Mouse (Mus musculus) heart, embryonic 11.5 days (tissue): ENCODE measurements around the gene Aire. TPM values are rescaled to one million over a fixed set of nuclear protein-coding genes. Genes with fewer than 3 reads are reported as not detected.
"Not testable (repeated sequence)": the region's sequence is repeated elsewhere in the genome, so short reads cannot be mapped to it uniquely, and the experiment has no call there.

Source experiments
- ATAC-seq: fragments of 200-750 bp; cut with Nextera tagmentation; replicated peaks from 2 replicates; pipeline ENCODE4 v1.8.0; 2017; ENCODE audit warnings: moderate library complexity; ENCODE audit not compliant: insufficient number of reproducible peaks, low FRiP score, low TSS enrichment
- H3K27ac ChIP-seq: fragments of 300-500 bp; sonication (generic); 2 replicates; pipeline ENCODE4 v1.5.1; 2014; ENCODE audit warnings: mild to moderate bottlenecking, low read depth, low read length
- H3K27me3 ChIP-seq: fragments of 300-500 bp; sonication (generic); 2 replicates; pipeline ENCODE4 v1.6.1; 2014; ENCODE audit warnings: mild to moderate bottlenecking, low read length, mixed read lengths; ENCODE audit not compliant: control insufficient read depth, insufficient read depth
- H3K36me3 ChIP-seq: fragments of 300-500 bp; sonication (generic); 2 replicates; pipeline ENCODE4 v1.6.1; 2014; ENCODE audit warnings: mild to moderate bottlenecking, low read length, moderate library complexity, mixed read lengths; ENCODE audit not compliant: control insufficient read depth, insufficient read depth
- H3K4me1 ChIP-seq: fragments of 300-500 bp; sonication (generic); 2 replicates; pipeline ENCODE4 v1.6.1; 2014; ENCODE audit warnings: low read length; ENCODE audit not compliant: control insufficient read depth, insufficient read depth
- H3K4me2 ChIP-seq: fragments of 300-500 bp; sonication (generic); 2 replicates; pipeline ENCODE4 v1.6.1; 2014; ENCODE audit warnings: mild to moderate bottlenecking, moderate library complexity
- H3K4me3 ChIP-seq: fragments of 300-500 bp; sonication (generic); 2 replicates; pipeline ENCODE4 v1.5.1; 2014; ENCODE audit warnings: low read depth, low read length
- H3K9ac ChIP-seq: fragments of 300-500 bp; sonication (generic); 2 replicates; pipeline ENCODE4 v1.6.1; 2014; ENCODE audit warnings: mild to moderate bottlenecking, low read depth, low read length, moderate library complexity
- H3K9me3 ChIP-seq: fragments of 300-500 bp; sonication (generic); replicated peaks from 2 replicates; pipeline ENCODE4 v1.6.1; 2016; ENCODE audit warnings: low read length; ENCODE audit not compliant: control insufficient read depth
- WGBS: fragments of 180-500 bp; shearing (Covaris S2); extraction: QIAGEN DNeasy Blood & Tissue Kit; methylation state at CpG from one replicate; pipeline ENCODE4 v1.1.7; 2014; ENCODE audit not compliant: insufficient replicate concordance; 5-methylcytosine and 5-hydroxymethylcytosine counted together
- polyA plus RNA-seq: library from polyadenylated mRNA; unstranded; fragments of >200 nt; fragmentation: Nextera tagmentation; extraction: Ambion mirVana; gene quantifications from 2 replicates; pipeline ENCODE4 v1.2.1, GENCODE M21; 2014

The Aire gene
- polyA plus RNA-seq, 1 experiment from 2014 or later = 0.16 TPM

DNA sequence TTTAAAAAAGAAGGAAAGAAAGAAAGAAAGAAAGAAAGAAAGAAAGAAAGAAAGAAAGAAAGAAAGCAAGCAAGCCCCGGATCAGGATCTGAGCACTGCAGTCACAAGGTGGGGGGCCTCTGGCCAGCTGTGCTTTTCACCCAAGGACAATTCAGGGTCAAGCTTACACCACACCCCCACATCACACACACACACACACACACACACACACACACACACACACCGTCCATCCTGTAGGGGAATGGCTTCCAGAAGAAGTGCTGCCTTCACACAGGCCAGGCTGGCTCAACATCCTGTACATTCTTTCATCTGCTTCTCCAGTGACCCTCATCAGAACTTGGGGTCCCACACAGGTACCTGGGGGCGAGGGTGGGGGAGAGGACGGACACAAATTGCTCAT, 24.1 kb downstream of the Aire start:
- Histone ChIP-seq H3K4me3 (no peak overlapping the region), H3K27ac (no peak overlapping the region), H3K4me2 (no peak overlapping the region), H3K9ac (no peak overlapping the region), H3K27me3 (no peaks in the 10 kb centered on the region), H3K4me1 (no peaks in the 10 kb centered on the region), H3K36me3 (no peaks in the 10 kb centered on the region), H3K9me3 (no peaks in the 10 kb centered on the region; the same call in 1 of the 2 replicates)
- ATAC-seq = no peak
- 85% methylated on average over 4 of the region's 4 CpGs for WGBS

DNA sequence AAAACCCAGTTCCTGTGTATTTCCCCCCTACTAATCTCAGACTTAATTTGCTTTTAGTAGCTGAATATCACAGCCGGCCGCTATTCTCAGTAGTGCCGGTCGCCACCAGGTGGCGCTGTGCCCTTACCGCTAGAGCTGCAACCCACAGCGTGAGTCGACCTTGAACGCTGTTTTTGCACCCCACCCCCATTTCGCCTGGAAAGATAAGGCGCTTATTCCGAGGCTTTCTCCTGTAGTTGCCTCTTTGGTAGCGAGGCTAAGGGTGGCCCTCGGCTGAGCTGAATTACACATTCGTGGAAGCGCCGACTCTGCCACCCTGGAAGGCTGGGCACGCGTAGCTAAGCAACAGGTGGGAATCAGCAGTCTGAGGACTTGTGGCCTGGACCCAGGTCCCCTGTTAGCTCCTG, 24.6 kb downstream of the Aire start:
- H3K4me1 ChIP-seq = no peaks in the 10 kb centered on the region
- H3K4me2 ChIP-seq = peak overlapping the region; percentile 55
- no peaks in the 10 kb centered on the region for H3K36me3 ChIP-seq
- H3K4me3 ChIP-seq = peak overlapping the region; percentile 22
- peak; percentile 49; the same call in 1 of the 2 replicates for ATAC-seq
- H3K27ac ChIP-seq = no peak overlapping the region
- H3K27me3 ChIP-seq = no peaks in the 10 kb centered on the region
- H3K9me3 ChIP-seq = no peaks in the 10 kb centered on the region; the same call in 1 of the 2 replicates
- 19% methylated on average over 19 of the region's 19 CpGs for WGBS
- peak overlapping the region; percentile 43; the same call in 1 of the 2 replicates for H3K9ac ChIP-seq

DNA sequence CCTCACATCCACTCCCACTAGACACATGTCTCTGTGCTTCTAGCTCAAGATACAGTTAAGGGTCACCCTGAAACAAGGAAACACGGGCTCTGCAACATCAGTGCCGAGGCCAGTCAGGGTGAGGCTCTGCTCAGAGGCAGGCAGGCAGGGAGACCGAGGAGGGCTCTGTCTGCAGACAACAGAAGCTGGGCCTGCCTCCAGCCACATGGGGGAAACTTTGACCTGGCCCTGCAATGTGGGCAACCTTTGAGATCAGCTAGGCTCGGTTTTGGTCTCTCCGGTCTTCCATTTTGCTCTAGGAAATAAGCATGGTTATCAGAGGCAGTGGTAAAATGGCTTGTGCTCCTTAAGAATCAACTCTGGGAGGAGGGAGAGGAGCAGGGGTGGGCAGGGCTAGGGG, 27.0 kb downstream of the Aire start:
- Histone ChIP-seq H3K4me3 (no peak overlapping the region), H3K9ac (no peak overlapping the region), H3K27me3 (no peaks in the 10 kb centered on the region), H3K36me3 (no peaks in the 10 kb centered on the region), H3K27ac (no peak overlapping the region), H3K4me1 (no peaks in the 10 kb centered on the region), H3K9me3 (no peaks in the 10 kb centered on the region; the same call in 1 of the 2 replicates), H3K4me2 (no peak overlapping the region)
- 48% methylated on average over 5 of the region's 5 CpGs for WGBS
- ATAC-seq = no peak

DNA sequence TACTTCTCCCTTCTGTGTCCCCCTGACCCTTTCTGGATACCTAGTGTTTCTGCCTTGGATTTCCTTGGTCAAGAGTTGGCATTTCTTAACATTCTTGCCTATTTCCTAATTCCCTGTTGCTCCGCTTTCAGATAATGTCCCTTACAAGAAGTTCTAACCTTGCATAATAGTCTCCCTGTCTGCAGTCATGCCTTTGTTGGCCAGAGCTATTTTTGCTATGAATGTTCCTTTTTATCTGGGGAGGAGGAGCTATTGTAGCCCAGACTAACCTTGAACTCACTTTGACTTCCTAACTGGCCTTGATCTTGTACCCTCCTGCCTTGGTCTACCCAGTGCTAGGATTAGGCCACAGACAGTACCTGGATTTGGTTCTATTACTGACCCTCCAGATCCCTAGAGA, 27.9 kb downstream of the Aire start:
- Histone ChIP-seq H3K9ac (no peak overlapping the region), H3K9me3 (no peaks in the 10 kb centered on the region; the same call in 1 of the 2 replicates), H3K4me2 (no peak overlapping the region), H3K27me3 (no peaks in the 10 kb centered on the region), H3K4me1 (no peaks in the 10 kb centered on the region), H3K4me3 (no peak overlapping the region), H3K36me3 (no peaks in the 10 kb centered on the region), H3K27ac (0 out of 2 replicates have a peak overlapping the region, but pooled peaks have one; percentile 36)
- ATAC-seq = no peak
- WGBS = 69% methylated on average over 1 of the region's 1 CpGs

DNA sequence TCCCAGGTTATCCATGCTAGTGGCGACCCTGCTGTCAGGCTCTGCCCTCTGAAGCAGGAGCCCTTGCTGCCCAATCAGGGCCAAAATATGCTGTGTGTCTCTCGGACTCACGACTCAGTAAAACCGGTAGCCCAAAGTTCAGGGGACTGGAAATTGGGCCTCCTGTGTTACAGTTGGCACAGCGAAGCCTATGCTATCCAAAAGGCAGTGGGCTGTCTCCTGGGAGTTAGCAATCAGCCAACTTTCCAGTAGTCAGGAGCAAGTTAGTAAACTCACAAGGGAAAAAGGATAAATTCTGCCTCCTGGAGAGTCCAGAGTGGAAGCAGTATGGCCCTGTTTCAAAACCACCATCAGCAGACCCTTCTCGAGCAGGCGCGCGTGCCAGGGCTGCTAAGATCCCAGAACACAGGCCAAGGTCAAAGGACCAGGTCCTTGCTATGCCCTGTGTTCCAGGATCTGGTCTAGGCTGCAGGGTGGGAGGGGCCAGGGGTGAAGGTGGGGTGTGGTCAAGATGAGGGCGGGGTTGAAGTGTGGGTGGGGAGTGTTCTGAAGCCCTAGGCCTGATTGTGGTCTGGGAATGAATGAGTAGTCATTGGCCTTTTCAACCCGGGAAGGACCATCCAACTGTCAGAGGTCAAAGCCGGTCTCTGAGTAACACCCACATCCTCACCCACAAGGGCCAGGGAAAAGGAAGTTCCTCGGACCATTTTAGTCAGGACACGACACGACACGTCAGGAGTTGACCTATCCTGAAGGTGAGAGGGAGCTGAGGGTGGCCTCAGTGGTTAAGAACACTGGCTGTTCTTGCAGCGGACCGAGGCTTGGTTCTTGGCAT, 30.5 kb downstream of the Aire start:
- H3K9me3 ChIP-seq = no peaks in the 10 kb centered on the region; the same call in 1 of the 2 replicates
- no peak overlapping the region for H3K4me3 ChIP-seq
- H3K9ac ChIP-seq = no peak overlapping the region
- no peak overlapping the region for H3K4me2 ChIP-seq
- no peak for ATAC-seq
- 88% methylated on average over 18 of the region's 18 CpGs for WGBS
- H3K36me3 ChIP-seq = no peaks in the 10 kb centered on the region
- peaks cover 10% of the 10 kb centered on the region for H3K4me1 ChIP-seq
- H3K27ac ChIP-seq = no peak overlapping the region
- H3K27me3 ChIP-seq = no peaks in the 10 kb centered on the region

DNA sequence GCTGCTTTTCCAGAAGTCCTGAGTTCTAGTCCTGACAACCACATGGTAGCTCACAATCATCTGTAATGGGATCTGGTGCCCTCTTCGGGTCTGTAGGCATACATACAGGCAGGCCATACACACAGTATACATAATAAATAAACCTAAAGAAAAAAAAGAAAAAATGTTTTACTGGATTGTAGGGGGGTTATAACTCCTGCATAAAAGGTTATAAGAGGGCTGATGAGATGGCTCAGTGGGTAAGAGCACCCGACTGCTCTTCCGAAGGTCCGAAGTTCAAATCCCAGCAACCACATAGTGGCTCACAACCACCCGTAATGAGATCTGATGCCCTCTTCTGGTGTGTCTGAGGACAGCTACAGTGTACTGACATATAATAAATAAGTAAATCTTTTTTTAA, 32.3 kb downstream of the Aire start:
- H3K4me1 ChIP-seq = peaks cover 27% of the 10 kb centered on the region
- not testable (repeated sequence) for H3K36me3 ChIP-seq, H3K9ac ChIP-seq

DNA sequence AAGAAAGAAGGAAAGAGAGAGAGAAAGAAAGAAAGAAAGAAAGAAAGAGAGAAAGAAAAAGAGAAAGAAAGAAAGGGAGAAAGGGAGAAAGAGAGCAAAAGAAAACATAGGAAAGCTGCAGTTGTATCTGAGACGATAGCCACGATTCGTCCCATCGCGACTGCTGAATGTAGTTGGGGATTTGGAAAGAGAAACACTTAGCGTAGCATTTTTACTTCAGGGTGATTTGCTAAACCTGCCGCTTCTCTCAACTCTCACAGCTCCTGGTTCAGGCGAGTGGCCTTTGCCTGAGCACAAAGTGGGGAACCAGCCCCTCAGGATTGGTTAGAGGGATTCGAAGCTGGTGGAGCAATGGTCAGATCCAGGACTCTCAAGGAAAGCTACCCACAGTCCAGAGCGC, 33.1 kb downstream of the Aire start:
- Histone ChIP-seq H3K4me2 (peak overlapping the region; percentile 96), H3K27me3 (no peaks in the 10 kb centered on the region), H3K9ac (peak overlapping the region; percentile 43; the same call in 1 of the 2 replicates), H3K4me1 (peaks cover 32% of the 10 kb centered on the region), H3K27ac (no peak overlapping the region), H3K36me3 (no peaks in the 10 kb centered on the region), H3K9me3 (no peaks in the 10 kb centered on the region; the same call in 1 of the 2 replicates), H3K4me3 (peak overlapping the region; percentile 73)
- WGBS = 21% methylated on average over 10 of the region's 10 CpGs
- no peak for ATAC-seq

More for the DNA sequence above, 32.3 kb downstream of the Aire start:
- WGBS = 89% methylated on average over 5 of the region's 5 CpGs
- H3K4me2 ChIP-seq, H3K4me3 ChIP-seq, H3K27me3 ChIP-seq, H3K9me3 ChIP-seq, ATAC-seq, H3K27ac ChIP-seq: not testable (repeated sequence)

DNA sequence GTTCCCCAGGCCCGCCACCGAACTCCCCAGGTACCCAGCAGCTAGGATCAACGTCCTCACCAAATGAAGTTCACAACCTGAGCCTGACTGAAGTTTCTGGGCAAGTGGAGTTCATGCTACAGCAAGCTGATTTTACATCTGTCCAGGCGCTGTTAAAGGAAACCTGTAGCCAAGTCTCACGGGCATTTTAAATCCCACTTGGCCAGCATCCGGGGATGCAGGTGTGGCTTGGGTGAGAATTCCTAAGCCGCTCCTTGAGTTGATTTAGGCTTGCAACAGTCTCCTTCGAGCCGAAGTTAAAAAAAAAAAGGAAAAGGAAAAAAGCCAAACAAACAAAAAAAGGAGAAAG, 33.5 kb downstream of the Aire start, which contains the start of gene Pfkl:
Gene Pfkl, minus strand, starts transcription at position 139 of the 349 bp plus-strand sequence.
- Histone ChIP-seq H3K9me3 (no peaks in the 10 kb centered on the region; the same call in 1 of the 2 replicates), H3K4me3 (peak within 1 kb of the TSS; percentile 73), H3K36me3 (no peaks in the 10 kb centered on the region), H3K4me2 (peak within 1 kb of the TSS; percentile 96), H3K4me1 (peaks cover 32% of the 10 kb centered on the region), H3K27ac (peak within 1 kb of the TSS; percentile 98), H3K27me3 (no peaks in the 10 kb centered on the region), H3K9ac (peak within 1 kb of the TSS; percentile 97)
- under 1% methylated on average over 9 of the region's 9 CpGs for WGBS
- no peak for ATAC-seq
